Mouse (Mus musculus) limb, embryonic 12.5 days (tissue): ENCODE measurements at regions not wholly inside any gene's neighbourhood (a gene's known extent, or its start where the extent isn't known, plus 50 kb on each side); places are given as distances from the start of the nearest gene placed in this dataset.

Experiments
- ATAC-seq: fragments of 200-750 bp; cut with Nextera tagmentation; 2 replicates; pipeline ENCODE4 v1.8.0; 2017; ENCODE audit warnings: low read depth, moderate TSS enrichment; ENCODE audit not compliant: insufficient number of reproducible peaks, insufficient read depth, low FRiP score, low TSS enrichment
- H3K27ac ChIP-seq: fragments of 300-500 bp; sonication (generic); 2 replicates; pipeline ENCODE4 v1.5.1; 2016; ENCODE audit warnings: mild to moderate bottlenecking, moderate library complexity
- H3K27me3 ChIP-seq: fragments of 300-500 bp; sonication (generic); 2 replicates; pipeline ENCODE4 v1.6.1; 2016; ENCODE audit warnings: mild to moderate bottlenecking, moderate library complexity
- H3K36me3 ChIP-seq: fragments of 300-500 bp; sonication (generic); 2 replicates; pipeline ENCODE4 v1.6.1; 2016; ENCODE audit warnings: mild to moderate bottlenecking, moderate library complexity
- H3K4me1 ChIP-seq: fragments of 300-500 bp; sonication (generic); replicated peaks from 2 replicates; pipeline ENCODE4 v1.6.1; 2016
- H3K4me2 ChIP-seq: fragments of 300-500 bp; sonication (generic); 2 replicates; pipeline ENCODE4 v1.6.1; 2016; ENCODE audit warnings: mild to moderate bottlenecking, moderate library complexity
- H3K4me3 ChIP-seq: fragments of 300-500 bp; sonication (generic); replicated peaks from 2 replicates; pipeline ENCODE4 v1.5.1; 2016; ENCODE audit warnings: mild to moderate bottlenecking
- H3K9ac ChIP-seq: fragments of 300-500 bp; sonication (generic); replicated peaks from 2 replicates; pipeline ENCODE4 v1.6.1; 2016; ENCODE audit warnings: mild to moderate bottlenecking, moderate library complexity
- H3K9me3 ChIP-seq: fragments of 300-500 bp; sonication (generic); 2 replicates; pipeline ENCODE4 v1.6.1; 2016; ENCODE audit warnings: mild to moderate bottlenecking, moderate library complexity
- WGBS: fragments of 180-500 bp; shearing (Covaris S2); methylation state at CpG from one replicate; pipeline ENCODE4 v1.1.7; 2016; 5-methylcytosine and 5-hydroxymethylcytosine counted together

GRCm38 (mm10) chr6:117237096-117237495 is 68.8 kb downstream of the Cxcl12 start:
- Histone ChIP-seq H3K4me1 (no peaks in the 10 kb centered on the region), H3K9ac (no peak overlapping the region), H3K9me3 (no peaks in the 10 kb centered on the region), H3K4me2 (no peak overlapping the region), H3K27ac (no peak overlapping the region), H3K27me3 (no peaks in the 10 kb centered on the region), H3K36me3 (no peaks in the 10 kb centered on the region), H3K4me3 (no peak overlapping the region)
- no peak for ATAC-seq
- 81% methylated on average over 5 of the region's 5 CpGs for WGBS

- no peaks in the 10 kb centered on the region for H3K4me1 ChIP-seq
- H3K9ac ChIP-seq: no peak overlapping the region
- H3K27ac ChIP-seq: no peak overlapping the region
- H3K4me3 ChIP-seq: no peak overlapping the region
- H3K9me3 ChIP-seq: no peaks in the 10 kb centered on the region
- no peak overlapping the region for H3K4me2 ChIP-seq
- no peaks in the 10 kb centered on the region for H3K27me3 ChIP-seq
- no peak for ATAC-seq
- no peaks in the 10 kb centered on the region for H3K36me3 ChIP-seq
- 71% methylated on average over 3 of the region's 3 CpGs for WGBS
These were observed 72.9 kb downstream of the Cxcl12 start for GRCm38 (mm10) chr6:117241206-117241605.

GRCm38 (mm10) chr6:117245398-117245797 is 77.1 kb downstream of the Cxcl12 start:
- Histone ChIP-seq H3K4me2 (no peak overlapping the region), H3K36me3 (no peaks in the 10 kb centered on the region), H3K4me1 (peaks cover 15% of the 10 kb centered on the region), H3K27me3 (no peaks in the 10 kb centered on the region), H3K9ac (no peak overlapping the region), H3K4me3 (no peak overlapping the region), H3K9me3 (no peaks in the 10 kb centered on the region), H3K27ac (no peak overlapping the region)
- WGBS: 89% methylated on average over 5 of the region's 5 CpGs
- ATAC-seq: no peak

GRCm38 (mm10) chr6:117245849-117246248 is 77.5 kb downstream of the Cxcl12 start:
- H3K36me3 ChIP-seq: no peaks in the 10 kb centered on the region
- no peak overlapping the region for H3K27ac ChIP-seq
- H3K9ac ChIP-seq: no peak overlapping the region
- WGBS: 84% methylated on average over 6 of the region's 6 CpGs
- peaks cover 19% of the 10 kb centered on the region for H3K4me1 ChIP-seq
- H3K9me3 ChIP-seq: no peaks in the 10 kb centered on the region
- no peaks in the 10 kb centered on the region for H3K27me3 ChIP-seq
- H3K4me2 ChIP-seq: no peak overlapping the region
- no peak for ATAC-seq
- H3K4me3 ChIP-seq: no peak overlapping the region

- WGBS: 79% methylated on average over 18 of the region's 18 CpGs
- Histone ChIP-seq H3K9me3 (no peaks in the 10 kb centered on the region), H3K4me2 (no peak overlapping the region), H3K27me3 (no peaks in the 10 kb centered on the region), H3K9ac (no peak overlapping the region), H3K4me1 (peaks cover 32% of the 10 kb centered on the region), H3K27ac (no peak overlapping the region), H3K36me3 (no peaks in the 10 kb centered on the region), H3K4me3 (no peak overlapping the region)
- no peak for ATAC-seq
These were observed 81.0 kb downstream of the Cxcl12 start for GRCm38 (mm10) chr6:117249230-117249921.

- Histone ChIP-seq H3K27me3 (no peaks in the 10 kb centered on the region), H3K4me3 (no peak overlapping the region), H3K4me1 (peaks cover 36% of the 10 kb centered on the region), H3K9me3 (no peaks in the 10 kb centered on the region), H3K9ac (no peak overlapping the region), H3K27ac (no peak overlapping the region), H3K36me3 (no peaks in the 10 kb centered on the region), H3K4me2 (no peak overlapping the region)
- ATAC-seq: no peak
- 54% methylated on average over 2 of the region's 2 CpGs for WGBS
These were observed 81.7 kb downstream of the Cxcl12 start for GRCm38 (mm10) chr6:117250051-117250450.

GRCm38 (mm10) chr6:117251383-117251925 is 83.1 kb downstream of the Cxcl12 start:
- Histone ChIP-seq H3K4me1 (peaks cover 36% of the 10 kb centered on the region), H3K27ac (no peak overlapping the region)

GRCm38 (mm10) chr6:117252361-117252760 is 84.0 kb downstream of the Cxcl12 start:
- WGBS: 93% methylated on average over 2 of the region's 2 CpGs
- Histone ChIP-seq H3K27me3 (no peaks in the 10 kb centered on the region), H3K4me3 (no peak overlapping the region), H3K27ac (no peak overlapping the region), H3K36me3 (no peaks in the 10 kb centered on the region), H3K4me1 (peaks cover 36% of the 10 kb centered on the region), H3K9me3 (no peaks in the 10 kb centered on the region), H3K9ac (no peak overlapping the region), H3K4me2 (no peak overlapping the region)
- ATAC-seq: no peak

More at GRCm38 (mm10) chr6:117251383-117251925, 83.1 kb downstream of the Cxcl12 start:
- Histone ChIP-seq H3K4me2 (no peak overlapping the region), H3K9me3 (no peaks in the 10 kb centered on the region), H3K27me3 (no peaks in the 10 kb centered on the region), H3K36me3 (no peaks in the 10 kb centered on the region), H3K4me3 (no peak overlapping the region), H3K9ac (no peak overlapping the region)
- ATAC-seq: no peak
- WGBS: 62% methylated on average over 12 of the region's 12 CpGs

GRCm38 (mm10) chr6:117253036-117253435 is 84.7 kb downstream of the Cxcl12 start:
- H3K27me3 ChIP-seq: no peaks in the 10 kb centered on the region
- no peak overlapping the region for H3K4me3 ChIP-seq
- no peak for ATAC-seq
- no peak overlapping the region for H3K4me2 ChIP-seq
- no peak overlapping the region for H3K9ac ChIP-seq
- no peak overlapping the region for H3K27ac ChIP-seq
- H3K9me3 ChIP-seq: no peaks in the 10 kb centered on the region
- H3K4me1 ChIP-seq: peaks cover 32% of the 10 kb centered on the region
- no peaks in the 10 kb centered on the region for H3K36me3 ChIP-seq
- 80% methylated on average over 6 of the region's 6 CpGs for WGBS

- no peak overlapping the region for H3K4me3 ChIP-seq
- WGBS: 52% methylated on average over 16 of the region's 16 CpGs
- no peak for ATAC-seq
- H3K4me1 ChIP-seq: peaks cover 32% of the 10 kb centered on the region
- H3K4me2 ChIP-seq: no peak overlapping the region
- no peaks in the 10 kb centered on the region for H3K9me3 ChIP-seq
- no peak overlapping the region for H3K27ac ChIP-seq
- H3K27me3 ChIP-seq: no peaks in the 10 kb centered on the region
- no peaks in the 10 kb centered on the region for H3K36me3 ChIP-seq
- H3K9ac ChIP-seq: no peak overlapping the region
These were observed 85.4 kb downstream of the Cxcl12 start for GRCm38 (mm10) chr6:117253586-117254330.

GRCm38 (mm10) chr6:117254620-117255228 is 86.4 kb downstream of the Cxcl12 start:
- Histone ChIP-seq H3K9ac (no peak overlapping the region), H3K4me3 (no peak overlapping the region), H3K27me3 (no peaks in the 10 kb centered on the region), H3K27ac (no peak overlapping the region), H3K4me1 (peaks cover 28% of the 10 kb centered on the region), H3K4me2 (no peak overlapping the region), H3K36me3 (no peaks in the 10 kb centered on the region), H3K9me3 (no peaks in the 10 kb centered on the region)
- ATAC-seq: no peak
- WGBS: 82% methylated on average over 3 of the region's 3 CpGs
